Mouse (Mus musculus): Measurements from ENCODE around the gene Mtor. TPM values are rescaled to one million over a fixed set of nuclear protein-coding genes. Genes with fewer than 3 reads are reported as not detected.

Gene Mtor
- polyA plus RNA-seq, 1 experiment from 2014 or later, result 24.2 TPM

- under 1% methylated on average over 46 of the region's 50 CpGs for WGBS
- Histone ChIP-seq H3K27ac (ENCODE audit: low read length) (peak within 1 kb of the TSS; percentile 88), H3K27me3 (replicated peaks; ENCODE audit: control insufficient read depth, insufficient read depth, low read length) (no peaks in the 10 kb centered on the region), H3K9me3 (ENCODE audit: control insufficient read depth, low read length) (no peaks in the 10 kb centered on the region), H3K36me3 (ENCODE audit: control insufficient read depth, insufficient read depth) (peaks cover 11% of the 10 kb centered on the region), H3K4me2 (ENCODE audit: low read length) (peak within 1 kb of the TSS; percentile 73), H3K4me3 (replicated peaks; ENCODE audit: low read length) (peak within 1 kb of the TSS; percentile 93), H3K9ac (replicated peaks; ENCODE audit: low read depth, low read length) (peak within 1 kb of the TSS; percentile 80), H3K4me1 (replicated peaks; ENCODE audit: control insufficient read depth, insufficient read depth, low read length) (peaks cover 25% of the 10 kb centered on the region)
- peak; percentile 99 for ATAC-seq
These were observed 142.8 kb downstream of the Mtor start, which contains the start of gene Srm for GRCm38 (mm10) chr4:148591171-148591630. Gene Srm, plus strand, starts transcription at chr4:148591503.

DNA sequence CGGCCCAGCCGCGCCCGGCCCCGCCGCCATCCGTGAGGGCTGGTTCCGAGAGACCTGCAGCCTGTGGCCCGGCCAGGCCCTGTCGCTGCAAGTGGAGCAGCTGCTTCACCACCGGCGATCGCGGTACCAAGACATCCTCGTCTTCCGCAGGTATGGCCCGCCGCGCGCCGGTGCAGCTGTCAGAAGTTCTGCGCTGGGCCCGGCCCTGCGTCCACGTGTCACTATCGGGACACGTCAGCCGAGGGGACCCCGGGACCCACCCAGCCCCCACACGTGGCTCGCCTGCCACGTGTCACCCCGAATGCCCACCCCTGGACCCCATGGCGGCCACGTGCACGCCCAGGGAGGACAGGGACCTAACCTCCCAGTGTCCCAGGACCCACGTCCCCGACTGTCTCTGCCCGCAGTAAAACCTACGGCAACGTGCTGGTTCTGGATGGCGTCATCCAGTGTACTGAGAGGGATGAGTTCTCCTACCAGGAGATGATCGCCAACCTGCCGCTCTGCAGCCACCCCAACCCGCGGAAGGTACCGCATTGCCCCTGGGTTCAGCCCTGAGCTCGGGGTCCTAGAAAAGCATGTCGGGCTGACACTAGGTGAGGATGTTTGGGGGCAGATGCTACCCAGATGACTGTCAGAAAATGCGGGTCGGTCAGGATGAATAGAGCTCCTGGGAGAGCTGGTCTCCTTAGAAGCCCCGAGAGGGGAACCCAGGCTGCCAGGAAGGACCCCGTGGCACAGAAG is 143.4 kb downstream of the Mtor start:
- WGBS, result under 1% methylated on average over 52 of the region's 53 CpGs
- Histone ChIP-seq H3K9ac (replicated peaks; ENCODE audit: low read depth, low read length) (peak overlapping the region; percentile 80), H3K36me3 (ENCODE audit: control insufficient read depth, insufficient read depth) (peaks cover 11% of the 10 kb centered on the region), H3K4me2 (ENCODE audit: low read length) (peak overlapping the region; percentile 73), H3K27me3 (replicated peaks; ENCODE audit: control insufficient read depth, insufficient read depth, low read length) (no peaks in the 10 kb centered on the region), H3K4me3 (replicated peaks; ENCODE audit: low read length) (peak overlapping the region; percentile 93), H3K4me1 (replicated peaks; ENCODE audit: control insufficient read depth, insufficient read depth, low read length) (peaks cover 25% of the 10 kb centered on the region), H3K27ac (ENCODE audit: low read length) (peak overlapping the region; percentile 74), H3K9me3 (ENCODE audit: control insufficient read depth, low read length) (no peaks in the 10 kb centered on the region)
- peak; percentile 21 for ATAC-seq

DNA sequence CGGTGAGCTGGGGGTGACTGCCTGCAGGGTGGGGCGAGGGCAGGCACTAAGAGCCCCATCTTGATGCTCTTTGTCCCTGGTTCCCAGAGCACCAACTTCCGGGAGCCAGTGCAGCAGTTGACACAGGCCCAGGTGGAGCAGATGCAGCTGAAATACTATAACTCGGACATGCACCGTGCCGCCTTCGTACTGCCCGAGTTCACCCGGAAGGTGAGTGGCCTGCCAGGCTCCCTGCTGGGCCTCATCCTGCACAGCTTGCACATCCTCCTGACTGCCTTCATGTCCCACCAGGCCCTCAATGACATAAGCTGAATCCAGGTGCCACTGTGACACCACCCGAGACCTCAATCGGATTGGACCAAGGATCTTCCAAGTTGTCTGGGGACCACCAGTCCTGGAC is 145.6 kb downstream of the Mtor start:
- no peak for ATAC-seq
- Histone ChIP-seq H3K4me1 (replicated peaks; ENCODE audit: control insufficient read depth, insufficient read depth, low read length) (peaks cover 23% of the 10 kb centered on the region), H3K4me3 (replicated peaks; ENCODE audit: low read length) (no peak overlapping the region), H3K9me3 (ENCODE audit: control insufficient read depth, low read length) (no peaks in the 10 kb centered on the region), H3K27ac (ENCODE audit: low read length) (no peak overlapping the region), H3K27me3 (replicated peaks; ENCODE audit: control insufficient read depth, insufficient read depth, low read length) (no peaks in the 10 kb centered on the region), H3K9ac (replicated peaks; ENCODE audit: low read depth, low read length) (no peak overlapping the region), H3K4me2 (ENCODE audit: low read length) (no peak overlapping the region), H3K36me3 (ENCODE audit: control insufficient read depth, insufficient read depth) (peaks cover 11% of the 10 kb centered on the region)
- 95% methylated on average over 11 of the region's 11 CpGs for WGBS

GRCm38 (mm10) chr4:148595916-148596315 is 147.5 kb downstream of the Mtor start:
- peaks cover 12% of the 10 kb centered on the region for H3K4me1 ChIP-seq (replicated peaks; ENCODE audit: control insufficient read depth, insufficient read depth, low read length)
- H3K4me3 ChIP-seq (replicated peaks; ENCODE audit: low read length), result no peak overlapping the region
- no peaks in the 10 kb centered on the region for H3K27me3 ChIP-seq (replicated peaks; ENCODE audit: control insufficient read depth, insufficient read depth, low read length)
- H3K9ac ChIP-seq (replicated peaks; ENCODE audit: low read depth, low read length), result no peak overlapping the region
- H3K4me2 ChIP-seq (ENCODE audit: low read length), result no peak overlapping the region
- no peaks in the 10 kb centered on the region for H3K9me3 ChIP-seq (ENCODE audit: control insufficient read depth, low read length)
- WGBS, result 38% methylated on average over 6 of the region's 6 CpGs
- peaks cover 11% of the 10 kb centered on the region for H3K36me3 ChIP-seq (ENCODE audit: control insufficient read depth, insufficient read depth)
- ATAC-seq, result no peak
- H3K27ac ChIP-seq (ENCODE audit: low read length), result no peak overlapping the region

DNA sequence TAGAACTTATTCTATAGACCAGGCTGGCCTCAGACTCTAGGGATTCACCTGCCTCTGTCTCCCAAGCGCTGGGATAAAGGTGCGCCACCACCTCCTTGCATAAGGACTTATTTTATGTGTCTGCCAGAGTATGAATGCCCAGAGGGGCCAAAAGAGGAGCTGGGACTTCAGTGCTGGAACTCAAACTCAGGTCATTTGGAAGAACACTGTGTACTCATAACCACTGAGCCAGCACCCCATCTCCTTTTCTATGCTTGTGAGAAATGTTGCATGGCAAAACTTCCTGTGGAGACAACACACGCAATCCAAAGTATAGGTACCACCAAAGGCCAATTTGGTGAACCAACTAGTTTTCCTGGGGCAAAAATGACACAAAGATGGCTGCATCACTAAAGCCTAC is 148.3 kb downstream of the Mtor start:
- no peak overlapping the region for H3K4me3 ChIP-seq (replicated peaks; ENCODE audit: low read length)
- no peak overlapping the region for H3K4me2 ChIP-seq (ENCODE audit: low read length)
- 100% methylated on average over 3 of the region's 3 CpGs for WGBS
- peaks cover 11% of the 10 kb centered on the region for H3K36me3 ChIP-seq (ENCODE audit: control insufficient read depth, insufficient read depth)
- no peaks in the 10 kb centered on the region for H3K9me3 ChIP-seq (ENCODE audit: control insufficient read depth, low read length)
- H3K9ac ChIP-seq (replicated peaks; ENCODE audit: low read depth, low read length), result no peak overlapping the region
- no peak for ATAC-seq
- peaks cover 12% of the 10 kb centered on the region for H3K4me1 ChIP-seq (replicated peaks; ENCODE audit: control insufficient read depth, insufficient read depth, low read length)
- no peaks in the 10 kb centered on the region for H3K27me3 ChIP-seq (replicated peaks; ENCODE audit: control insufficient read depth, insufficient read depth, low read length)
- no peak overlapping the region for H3K27ac ChIP-seq (ENCODE audit: low read length)

DNA sequence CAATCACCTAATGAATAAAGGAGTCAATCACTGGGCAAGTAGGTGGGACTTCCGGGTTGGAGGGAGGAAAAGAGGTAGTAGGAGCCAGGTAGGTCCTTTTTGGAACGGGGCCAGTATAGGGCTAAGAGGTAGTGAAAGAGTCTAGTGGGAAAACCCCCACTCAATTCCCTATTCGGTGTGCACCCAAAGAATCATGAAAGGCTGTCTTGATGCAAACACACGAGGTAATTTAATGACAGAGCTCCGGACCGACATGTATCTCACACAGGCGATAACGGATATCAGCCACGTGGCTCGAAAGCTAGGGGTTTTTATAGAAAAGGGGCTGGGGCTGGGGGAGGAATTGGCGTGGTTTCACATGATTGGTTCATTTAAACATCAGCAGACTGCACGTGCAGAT is 150.4 kb downstream of the Mtor start:
- Histone ChIP-seq H3K36me3 (ENCODE audit: control insufficient read depth, insufficient read depth) (peaks cover 11% of the 10 kb centered on the region), H3K4me1 (replicated peaks; ENCODE audit: control insufficient read depth, insufficient read depth, low read length) (no peaks in the 10 kb centered on the region), H3K9ac (replicated peaks; ENCODE audit: low read depth, low read length) (no peak overlapping the region), H3K9me3 (ENCODE audit: control insufficient read depth, low read length) (no peaks in the 10 kb centered on the region), H3K27me3 (replicated peaks; ENCODE audit: control insufficient read depth, insufficient read depth, low read length) (no peaks in the 10 kb centered on the region), H3K4me2 (ENCODE audit: low read length) (no peak overlapping the region), H3K27ac (ENCODE audit: low read length) (no peak overlapping the region), H3K4me3 (replicated peaks; ENCODE audit: low read length) (no peak overlapping the region)
- ATAC-seq, result no peak
- 97% methylated on average over 12 of the region's 12 CpGs for WGBS

- no peaks in the 10 kb centered on the region for H3K9me3 ChIP-seq (ENCODE audit: control insufficient read depth, low read length)
- H3K9ac ChIP-seq (replicated peaks; ENCODE audit: low read depth, low read length), result no peak overlapping the region
- 93% methylated on average over 4 of the region's 4 CpGs for WGBS
- H3K27me3 ChIP-seq (replicated peaks; ENCODE audit: control insufficient read depth, insufficient read depth, low read length), result no peaks in the 10 kb centered on the region
- H3K27ac ChIP-seq (ENCODE audit: low read length), result no peak overlapping the region
- no peaks in the 10 kb centered on the region for H3K4me1 ChIP-seq (replicated peaks; ENCODE audit: control insufficient read depth, insufficient read depth, low read length)
- ATAC-seq, result no peak
- H3K36me3 ChIP-seq (ENCODE audit: control insufficient read depth, insufficient read depth), result peaks cover 2% of the 10 kb centered on the region
- H3K4me2 ChIP-seq (ENCODE audit: low read length), result no peak overlapping the region
- H3K4me3 ChIP-seq (replicated peaks; ENCODE audit: low read length), result no peak overlapping the region
These were observed 151.9 kb downstream of the Mtor start for GRCm38 (mm10) chr4:148600316-148600715.

DNA sequence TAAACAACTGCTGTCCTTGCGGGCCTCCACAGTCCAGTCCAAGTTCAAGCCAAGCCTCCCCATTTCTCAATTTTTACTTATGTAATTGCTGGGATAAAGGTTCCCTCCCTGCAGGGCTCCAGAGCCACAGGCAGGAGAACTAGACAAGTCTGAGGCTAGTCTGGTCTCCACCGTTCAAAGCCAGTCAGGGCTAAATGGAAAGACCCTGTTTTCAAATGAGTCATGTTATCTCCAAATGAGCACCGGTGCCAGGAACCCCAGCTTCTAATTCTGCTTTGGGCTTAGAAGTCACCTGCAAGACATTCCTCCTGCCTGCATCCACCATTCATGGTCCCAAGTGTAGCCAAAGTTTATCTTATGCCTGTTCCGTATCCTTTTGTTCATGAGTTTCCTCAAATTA is 153.5 kb downstream of the Mtor start:
- no peaks in the 10 kb centered on the region; the same call in 1 of the 2 replicates for H3K36me3 ChIP-seq (ENCODE audit: control insufficient read depth, insufficient read depth)
- WGBS, result 81% methylated on average over 4 of the region's 4 CpGs
- no peaks in the 10 kb centered on the region for H3K4me1 ChIP-seq (replicated peaks; ENCODE audit: control insufficient read depth, insufficient read depth, low read length)
- ATAC-seq, result no peak
- H3K9ac ChIP-seq (replicated peaks; ENCODE audit: low read depth, low read length), result no peak overlapping the region
- no peaks in the 10 kb centered on the region for H3K27me3 ChIP-seq (replicated peaks; ENCODE audit: control insufficient read depth, insufficient read depth, low read length)
- H3K9me3 ChIP-seq (ENCODE audit: control insufficient read depth, low read length), result no peaks in the 10 kb centered on the region
- no peak overlapping the region for H3K4me3 ChIP-seq (replicated peaks; ENCODE audit: low read length)
- no peak overlapping the region for H3K4me2 ChIP-seq (ENCODE audit: low read length)
- H3K27ac ChIP-seq (ENCODE audit: low read length), result no peak overlapping the region

DNA sequence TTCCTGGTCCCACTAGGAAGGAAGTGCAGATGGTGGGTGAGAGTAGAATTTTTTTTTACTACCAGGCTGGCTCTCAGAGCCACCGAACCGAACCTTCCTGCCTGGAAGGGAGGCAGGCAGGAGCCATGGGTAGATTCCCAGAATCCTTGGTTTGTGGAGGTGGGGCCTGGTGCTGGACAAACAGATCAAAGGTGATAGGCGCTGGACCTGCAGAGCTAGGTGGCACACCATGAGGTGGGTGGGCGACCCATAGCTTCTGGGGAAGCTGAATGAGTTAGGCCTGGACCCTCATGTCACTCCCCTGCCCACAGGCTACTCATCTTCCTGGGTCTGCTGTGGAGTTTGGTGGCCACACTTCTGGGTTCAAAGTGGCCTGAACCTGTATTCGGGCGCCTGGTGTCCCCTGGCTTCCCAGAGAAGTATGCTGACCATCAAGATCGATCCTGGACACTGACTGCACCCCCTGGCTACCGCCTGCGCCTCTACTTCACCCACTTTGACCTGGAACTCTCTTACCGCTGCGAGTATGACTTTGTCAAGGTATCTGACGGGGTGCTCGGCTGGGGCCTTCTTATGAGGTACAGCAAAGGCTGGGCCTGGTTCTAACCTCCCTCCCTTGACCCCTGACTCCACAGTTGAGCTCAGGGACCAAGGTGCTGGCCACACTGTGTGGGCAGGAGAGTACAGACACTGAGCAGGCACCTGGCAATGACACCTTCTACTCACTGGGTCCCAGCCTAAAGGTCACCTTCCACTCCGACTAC is 154.1 kb downstream of the Mtor start, which contains the start of gene Masp2:
Masp2 (plus strand) TSS at position 198 of the 764 bp plus-strand sequence.
- ATAC-seq, result no peak
- no peaks in the 10 kb centered on the region for H3K27me3 ChIP-seq (replicated peaks; ENCODE audit: control insufficient read depth, insufficient read depth, low read length)
- H3K27ac ChIP-seq (ENCODE audit: low read length), result no peak within 1 kb of the TSS
- no peaks in the 10 kb centered on the region for H3K9me3 ChIP-seq (ENCODE audit: control insufficient read depth, low read length)
- no peak within 1 kb of the TSS for H3K4me2 ChIP-seq (ENCODE audit: low read length)
- H3K4me1 ChIP-seq (replicated peaks; ENCODE audit: control insufficient read depth, insufficient read depth, low read length), result no peaks in the 10 kb centered on the region
- no peak within 1 kb of the TSS for H3K9ac ChIP-seq (replicated peaks; ENCODE audit: low read depth, low read length)
- H3K36me3 ChIP-seq (ENCODE audit: control insufficient read depth, insufficient read depth), result no peaks in the 10 kb centered on the region
- H3K4me3 ChIP-seq (replicated peaks; ENCODE audit: low read length), result no peak within 1 kb of the TSS
- 94% methylated on average over 14 of the region's 14 CpGs for WGBS

Data from forebrain, embryonic 16.5 days (tissue).